Mouse (Mus musculus): Measurements from ENCODE around the gene Hcrtr1.

The Hcrtr1 gene

DNA sequence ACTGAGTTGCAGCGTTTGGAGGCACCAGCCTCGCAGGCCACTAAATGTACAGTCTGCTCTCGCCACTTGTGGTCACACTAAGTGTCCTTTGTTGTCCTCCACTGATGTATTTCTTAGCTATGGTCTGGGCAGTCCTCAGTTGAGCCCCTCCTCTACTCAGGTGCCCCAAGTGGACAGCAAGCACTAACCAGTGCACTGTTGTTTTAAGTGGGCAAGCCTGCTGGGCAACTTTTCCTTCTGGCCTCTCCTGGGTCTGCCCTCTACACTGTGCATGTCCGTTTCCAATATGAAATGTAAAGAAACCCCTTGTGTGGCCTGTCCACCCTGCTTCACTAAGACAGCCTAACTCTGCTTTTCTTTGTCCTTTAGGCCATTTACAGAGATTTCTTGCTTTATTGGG lies 15.0 kb downstream of the Hcrtr1 start:
- no peak for DNase-seq (ENCODE audit: inconsistent ontology term)

DNA sequence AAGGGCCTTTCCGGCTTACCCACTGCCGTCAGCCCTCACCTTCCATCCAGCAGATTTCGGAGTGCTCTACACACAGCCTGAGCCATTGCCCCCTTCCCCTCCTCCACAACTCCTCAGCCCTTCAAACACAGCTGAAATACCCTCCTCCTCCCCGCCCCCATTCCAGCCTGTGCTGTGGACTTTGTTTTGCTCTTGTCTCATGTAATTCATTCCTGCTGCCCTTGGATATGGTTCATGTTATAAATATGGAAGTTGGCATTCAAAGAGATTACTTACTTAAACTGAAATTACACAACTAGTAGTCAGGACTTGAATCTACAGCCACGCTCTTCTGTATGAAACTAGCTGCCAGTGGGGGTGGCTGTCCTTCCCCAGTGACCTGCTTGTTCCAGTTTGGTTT lies 16.1 kb downstream of the Hcrtr1 start:
- no peak for DNase-seq (ENCODE audit: inconsistent ontology term)

DNA sequence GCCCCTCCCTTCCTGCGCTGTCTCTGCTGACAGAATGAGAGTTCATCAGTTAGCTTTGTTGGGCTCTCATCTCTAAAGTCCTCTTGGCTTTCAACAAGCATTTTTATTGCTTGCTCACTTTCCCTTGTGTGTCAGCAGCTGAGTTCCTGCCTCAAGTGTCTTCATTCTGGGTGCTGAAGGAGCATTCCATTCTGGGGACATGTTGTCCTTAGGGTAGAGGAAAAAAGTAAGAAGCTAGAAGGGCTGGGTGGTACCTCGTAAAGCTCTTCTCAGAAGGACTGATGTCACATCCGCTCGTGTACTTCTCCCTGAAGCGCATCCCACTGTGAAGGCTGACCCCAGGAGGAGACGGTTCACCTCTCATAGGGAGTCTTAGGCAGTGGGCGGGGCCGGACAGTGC lies 17.6 kb downstream of the Hcrtr1 start:
- DNase-seq (ENCODE audit: inconsistent ontology term): no peak

DNA sequence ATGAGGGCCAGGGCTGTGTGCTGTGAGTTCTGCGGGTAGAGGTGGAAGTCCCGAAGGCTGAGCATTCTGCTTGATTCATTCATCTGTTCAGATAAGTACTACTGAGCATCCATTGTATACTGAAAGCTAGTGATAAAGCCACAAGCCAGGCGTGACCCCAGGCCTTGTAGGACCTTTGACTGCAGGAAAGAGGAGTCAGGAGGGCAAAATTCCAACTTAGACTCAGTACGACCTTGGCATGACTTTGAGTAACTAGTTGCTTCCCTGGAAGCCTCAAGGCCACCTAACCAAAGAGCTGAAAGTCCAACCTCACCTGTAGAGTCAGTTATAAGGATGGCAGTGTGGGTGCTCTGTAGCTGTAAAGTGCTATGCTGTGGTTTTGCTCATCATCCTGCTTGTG lies 18.4 kb downstream of the Hcrtr1 start:
- DNase-seq (ENCODE audit: inconsistent ontology term): no peak

GRCm38 (mm10) chr4:130112732-130113131 lies 26.4 kb downstream of the Hcrtr1 start:
- DNase-seq (ENCODE audit: inconsistent ontology term): no peak

DNA sequence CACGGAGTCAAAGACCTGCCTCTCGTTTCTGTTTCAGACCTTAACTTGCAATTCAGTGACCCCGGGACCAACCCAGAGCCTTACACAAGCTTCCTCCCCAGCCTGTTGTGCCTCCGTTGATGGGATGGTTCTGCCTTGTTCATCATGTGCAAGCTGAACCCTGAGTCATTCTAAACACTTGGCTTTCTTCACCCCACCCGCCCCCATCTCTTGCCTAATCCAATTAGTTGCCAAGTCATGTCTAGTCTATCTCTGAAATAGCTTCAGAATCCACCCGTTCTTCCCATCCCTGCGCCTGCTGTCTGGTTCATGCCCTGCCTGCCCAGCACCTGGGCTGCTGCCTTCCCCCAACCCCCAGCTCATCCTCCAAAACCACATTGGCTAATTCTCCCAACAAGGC lies 26.9 kb downstream of the Hcrtr1 start:
- peak; percentile 92 for DNase-seq (ENCODE audit: inconsistent ontology term)

GRCm38 (mm10) chr4:130110091-130110490 lies 29.1 kb downstream of the Hcrtr1 start:
- no peak for DNase-seq (ENCODE audit: inconsistent ontology term)

DNA sequence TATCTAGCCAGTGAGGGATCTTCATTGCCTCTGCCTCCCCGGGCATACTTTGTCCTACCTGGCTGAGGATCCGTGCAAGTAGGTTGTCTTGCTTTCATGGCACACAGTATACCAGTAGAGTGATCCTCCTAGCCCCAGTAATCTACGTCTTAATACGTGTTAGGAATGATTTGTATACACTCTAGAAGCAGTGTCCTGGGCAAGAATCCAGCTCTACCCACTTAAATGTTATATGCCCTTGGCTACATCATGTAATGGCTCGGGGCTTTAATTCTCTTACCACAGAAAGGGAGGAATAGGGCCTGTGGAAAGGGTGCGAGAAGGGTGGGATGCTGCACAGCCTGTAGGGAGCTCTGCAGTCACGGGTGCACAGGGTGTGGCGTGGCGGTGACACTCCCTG lies 29.5 kb downstream of the Hcrtr1 start:
- no peak for DNase-seq (ENCODE audit: inconsistent ontology term)

- DNase-seq (ENCODE audit: inconsistent ontology term): peak; percentile 45
Measured at GRCm38 (mm10) chr4:130108929-130109328, 30.2 kb downstream of the Hcrtr1 start.

DNA sequence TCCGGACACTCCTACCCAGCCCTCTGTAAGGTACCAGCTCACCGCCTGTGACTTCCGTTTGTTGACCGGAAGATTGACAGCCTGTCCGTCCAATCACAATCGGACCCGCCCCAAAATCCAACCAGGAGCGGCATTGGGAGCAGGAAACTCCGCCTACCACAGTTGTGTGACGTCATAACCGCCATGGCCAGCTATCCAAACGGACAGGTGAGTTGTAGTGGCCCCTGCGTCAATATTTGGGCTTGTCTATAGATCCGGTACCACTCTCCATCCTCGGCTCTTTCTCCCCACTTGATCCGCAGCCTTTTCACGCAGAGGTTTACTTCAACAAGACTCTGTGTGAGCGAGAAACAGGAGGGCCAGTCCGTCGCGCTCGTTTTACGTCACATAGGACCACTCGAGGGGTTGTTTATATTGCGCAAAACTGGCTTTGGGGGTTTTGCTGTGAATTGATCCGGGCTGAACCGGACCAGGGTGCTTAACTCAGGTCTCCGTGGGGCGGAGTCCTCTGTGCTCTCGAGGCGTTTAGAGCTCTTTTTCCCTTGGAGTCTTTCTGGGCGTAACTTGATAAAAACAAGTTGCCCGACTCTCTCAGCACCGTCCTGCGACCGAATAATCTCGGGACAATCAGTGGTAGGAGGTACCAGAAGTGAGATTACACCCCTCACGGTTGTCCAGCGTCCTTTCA lies 31.6 kb downstream of the Hcrtr1 start:
- DNase-seq (ENCODE audit: inconsistent ontology term): peak; percentile 96

DNA sequence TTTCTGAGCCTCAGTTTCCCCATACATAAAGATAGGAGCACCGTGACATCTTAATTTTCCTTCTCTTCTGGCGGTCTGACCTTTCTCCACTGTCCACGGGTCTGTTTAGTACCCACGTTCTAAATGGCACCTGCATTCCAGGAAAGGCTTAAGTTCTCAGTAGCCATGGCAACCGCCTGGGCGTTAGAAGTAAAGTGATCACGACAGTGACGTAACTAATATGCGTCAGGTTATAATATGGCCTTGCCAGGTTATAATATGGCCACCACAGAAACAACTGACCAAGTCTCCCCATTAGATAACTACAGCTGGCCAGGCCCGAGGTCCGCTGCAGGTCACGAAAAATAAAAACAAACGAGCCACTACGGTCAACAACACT lies 32.1 kb downstream of the Hcrtr1 start:
- DNase-seq (ENCODE audit: inconsistent ontology term): no peak

DNA sequence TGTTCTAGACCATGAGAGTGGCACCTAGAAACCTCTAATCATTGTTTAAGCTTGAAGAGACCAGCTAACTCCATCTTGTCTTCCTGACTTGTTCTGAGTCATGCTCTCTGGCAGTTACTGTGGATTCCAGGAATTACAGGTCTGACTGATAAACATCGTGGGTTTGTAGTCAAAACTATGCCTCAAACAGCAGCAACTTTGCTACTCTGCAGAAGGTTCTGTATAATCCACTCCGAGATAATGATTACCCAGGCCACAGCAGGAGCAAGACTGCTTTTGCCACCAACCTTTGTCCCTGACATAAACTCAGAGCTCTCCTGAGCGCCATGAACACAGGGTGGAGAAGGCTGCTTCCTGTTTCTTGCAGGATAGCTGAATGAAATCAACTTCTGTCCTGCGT lies 34.6 kb downstream of the Hcrtr1 start:
- DNase-seq (ENCODE audit: inconsistent ontology term): peak; percentile 57

DNA sequence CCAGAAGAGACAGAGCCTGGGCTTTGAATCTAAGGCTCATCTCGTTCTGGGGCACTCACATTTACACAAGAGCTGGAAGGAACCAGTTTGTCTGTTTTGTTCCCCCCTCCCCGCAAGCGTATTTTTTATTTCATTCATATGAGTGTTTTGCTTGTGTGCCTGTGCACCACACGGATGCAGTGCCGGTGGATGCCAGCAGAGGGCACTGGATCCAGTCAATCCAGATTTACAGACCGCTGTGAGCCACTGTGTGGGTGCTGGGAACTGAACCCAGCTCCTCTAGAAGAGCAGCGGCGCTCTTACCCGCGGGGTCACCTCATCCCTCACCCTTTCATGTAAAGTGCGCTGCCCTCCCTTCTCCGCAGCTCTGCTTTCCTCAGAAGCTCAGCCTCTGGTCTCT lies 35.5 kb downstream of the Hcrtr1 start:
- no peak for DNase-seq (ENCODE audit: inconsistent ontology term)

DNA sequence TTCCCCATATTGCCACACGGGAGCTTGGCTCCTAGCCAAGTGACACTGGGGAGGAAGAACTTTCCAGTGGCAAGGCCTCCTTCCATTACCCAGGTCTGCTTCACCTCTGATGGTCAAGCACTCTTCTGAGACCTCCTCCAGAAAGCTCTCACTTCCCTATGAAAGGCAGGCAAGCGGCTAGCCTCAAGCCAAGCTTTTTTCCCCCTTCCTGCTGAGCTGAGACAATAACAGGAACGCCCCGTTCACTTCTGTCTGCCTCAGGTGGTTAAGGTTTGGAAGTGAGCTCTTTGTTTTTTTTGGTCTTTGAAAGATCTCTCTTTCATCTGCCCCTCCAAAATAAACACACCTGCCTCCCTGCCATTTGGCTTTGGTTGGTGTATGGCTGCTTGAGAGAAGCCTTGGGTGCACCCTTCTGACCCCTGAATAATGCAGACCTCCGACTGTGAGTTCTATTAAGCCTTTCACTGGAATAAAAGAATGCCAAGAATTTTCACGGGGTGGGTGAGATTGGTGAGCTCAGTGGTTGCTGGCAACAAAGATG lies 37.0 kb downstream of the Hcrtr1 start, which contains the start of gene Pef1:
TSS of gene Pef1 (plus strand) at position 448 of the 541 bp plus-strand sequence.
- DNase-seq (ENCODE audit: inconsistent ontology term): peak; percentile 87

GRCm38 (mm10) chr4:130101183-130101582 lies 38.0 kb downstream of the Hcrtr1 start:
- no peak for DNase-seq (ENCODE audit: inconsistent ontology term)

DNA sequence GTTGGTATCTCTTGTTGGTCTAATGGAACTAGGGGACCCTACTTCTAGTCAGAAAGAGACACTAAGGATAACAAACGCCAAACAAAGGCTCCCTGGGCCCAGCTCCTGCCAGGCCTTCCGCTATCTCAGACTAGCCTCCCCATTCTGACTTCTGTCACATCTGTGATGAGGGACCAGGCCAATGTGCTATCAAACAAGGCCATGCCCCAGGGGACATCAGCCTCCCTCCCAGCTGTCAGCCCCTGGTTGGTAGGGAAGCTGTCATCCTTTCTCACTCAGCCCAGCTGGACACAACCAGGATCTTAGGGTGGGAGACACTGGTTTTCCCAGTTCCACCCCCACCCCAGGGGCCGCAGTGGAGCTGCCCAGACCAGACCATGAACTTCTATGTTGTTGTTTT lies 44.0 kb downstream of the Hcrtr1 start:
- no peak for DNase-seq (ENCODE audit: inconsistent ontology term)

DNA sequence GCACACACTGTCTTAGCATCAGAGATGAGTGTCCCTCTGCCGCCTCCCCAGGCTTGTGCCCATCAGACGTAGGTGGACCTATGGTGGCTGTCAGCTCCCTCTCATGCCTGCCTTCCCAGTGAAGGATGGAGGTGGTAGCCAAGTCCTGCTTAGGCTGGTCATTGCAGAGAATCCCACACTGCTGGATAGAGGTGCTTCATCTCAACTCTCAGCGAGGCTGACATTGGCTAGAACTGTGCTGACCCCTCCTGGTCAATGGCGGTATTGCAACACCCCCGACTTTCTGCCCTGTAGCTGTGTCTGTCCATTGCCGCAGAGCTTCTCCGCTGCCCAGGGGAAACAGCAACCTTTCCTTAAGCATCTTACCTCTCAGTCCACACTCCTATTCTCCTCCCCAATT lies 51.9 kb downstream of the Hcrtr1 start:
- peak; percentile 68 for DNase-seq (ENCODE audit: inconsistent ontology term)

DNA sequence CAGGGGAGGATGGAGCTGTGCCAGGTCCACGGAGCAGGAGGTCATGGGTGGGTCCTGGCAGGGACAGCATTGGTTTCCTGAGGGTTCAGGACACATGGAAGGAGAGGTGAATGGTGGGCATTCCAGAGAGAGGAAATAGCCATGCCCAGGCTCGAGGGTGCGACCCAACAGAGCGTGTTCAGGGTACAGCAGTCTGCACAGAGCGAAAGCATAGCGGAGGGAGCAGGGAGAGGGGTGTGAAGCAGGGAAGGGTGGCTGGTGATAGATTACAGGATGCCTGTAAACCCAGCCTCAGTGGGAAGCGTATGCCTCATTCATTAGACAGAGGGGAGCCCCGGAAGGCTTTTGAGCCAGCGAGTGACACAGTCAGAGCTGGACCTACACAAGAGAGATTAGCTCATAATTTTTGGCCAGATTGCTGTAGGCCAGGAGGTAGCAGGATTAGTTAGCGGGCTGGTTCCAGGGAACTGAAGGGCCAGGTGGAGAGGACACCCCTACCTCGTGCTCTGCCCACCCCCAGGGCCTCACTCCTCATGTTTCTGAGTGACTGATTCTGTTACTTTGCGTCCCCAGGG lies 53.8 kb downstream of the Hcrtr1 start:
- DNase-seq (ENCODE audit: inconsistent ontology term): no peak

GRCm38 (mm10) chr4:130084331-130084945 lies 54.7 kb downstream of the Hcrtr1 start:
- DNase-seq (ENCODE audit: inconsistent ontology term): peak; percentile 68

DNA sequence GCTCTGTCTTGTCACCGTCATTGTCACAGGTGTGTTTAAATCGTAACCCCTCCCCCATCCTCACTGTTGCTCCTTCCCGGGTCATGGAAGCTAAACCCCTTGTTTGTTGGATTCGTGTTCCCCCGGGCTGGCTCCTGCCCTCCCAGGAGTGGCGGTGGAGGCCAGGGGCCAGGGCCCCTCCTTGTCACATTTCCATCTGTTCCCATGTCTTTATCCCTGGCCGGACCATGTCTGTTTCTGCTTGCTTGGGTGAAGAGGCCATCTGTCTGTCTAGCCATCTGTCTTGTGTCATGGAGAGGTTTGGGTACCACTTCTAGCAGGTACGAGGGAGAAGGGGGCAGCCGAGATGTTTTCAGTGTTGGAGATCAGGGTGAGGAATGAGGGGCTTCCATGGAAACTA lies 56.9 kb downstream of the Hcrtr1 start:
- DNase-seq (ENCODE audit: inconsistent ontology term): no peak

- peak; percentile 73 for DNase-seq (ENCODE audit: inconsistent ontology term)
Measured at GRCm38 (mm10) chr4:130081345-130082190, 57.6 kb downstream of the Hcrtr1 start.
